In the genomic region with DNA sequence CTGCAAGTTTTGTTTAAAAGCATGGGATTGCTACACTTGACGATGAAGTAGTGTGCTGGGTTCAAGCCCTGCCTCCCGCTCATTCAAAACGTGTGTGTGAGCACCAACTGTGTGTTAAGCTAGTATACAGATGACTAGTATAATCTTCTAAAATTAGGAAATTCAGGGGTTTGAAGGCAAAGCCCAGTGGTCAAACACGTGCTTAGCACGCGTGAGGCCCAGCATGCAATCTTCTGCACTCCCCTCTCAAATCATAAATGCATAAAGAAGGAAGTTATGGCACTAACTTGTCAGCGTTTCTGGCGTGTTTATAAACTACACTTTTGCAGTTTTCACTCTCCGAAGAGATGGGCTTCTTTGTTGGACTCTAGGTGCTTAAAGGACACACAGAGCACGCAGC, we compare ENCODE assay signal across 23 mouse cellular contexts.
"Had no signal": no experiment of that assay in that cellular context is flagged by ENCODE, and none has a peak within 500 bp of the region (broad histone marks: within the 10 kb centered on the region; RNA-seq: fewer than 3 reads in every experiment).

No protein-coding gene starts in this region.

- H3K4me3 ChIP-seq: gastrocnemius, adult 2 months; heart, adult 2 months; heart, embryonic 13.5 days; heart, embryonic 15.5 days; hindbrain, embryonic 10.5 days; hindbrain, embryonic 12.5 days; intestine, embryonic 15.5 days; limb, embryonic 10.5 days; limb, embryonic 12.5 days; liver, embryonic 13.5 days; liver, embryonic 15.5 days had no signal

- H3K27ac ChIP-seq: gastrocnemius, adult 2 months; heart, adult 2 months; heart, embryonic 13.5 days; heart, embryonic 15.5 days; hindbrain, embryonic 10.5 days; hindbrain, embryonic 12.5 days; hindbrain, embryonic 14.5 days; intestine, embryonic 15.5 days; limb, embryonic 10.5 days; limb, embryonic 12.5 days; liver, embryonic 13.5 days; liver, embryonic 15.5 days had no signal

- DNase-seq: gastrocnemius, adult 2 months; gastrocnemius, postnatal 10 days; gastrocnemius, postnatal 25 days; heart, adult 2 months; heart, postnatal 14 days; heart, postnatal 4 days; kidney, adult 18-20 months; kidney, adult 8-10 months; kidney, postnatal 10 days; kidney, postnatal 25 days; kidney, postnatal 4 days; liver; liver, embryonic 13.5 days; liver, postnatal 0 days had no signal
